Mouse (Mus musculus): ENCODE results near the gene Gm17509. TPM values are rescaled to one million over a fixed set of nuclear protein-coding genes. Genes with fewer than 3 reads are reported as not detected.

The Gm17509 gene
- polyA plus RNA-seq (2015; fragmentation: Nextera tagmentation; extraction: Ambion mirVana) = not detected in 2 replicates

DNA sequence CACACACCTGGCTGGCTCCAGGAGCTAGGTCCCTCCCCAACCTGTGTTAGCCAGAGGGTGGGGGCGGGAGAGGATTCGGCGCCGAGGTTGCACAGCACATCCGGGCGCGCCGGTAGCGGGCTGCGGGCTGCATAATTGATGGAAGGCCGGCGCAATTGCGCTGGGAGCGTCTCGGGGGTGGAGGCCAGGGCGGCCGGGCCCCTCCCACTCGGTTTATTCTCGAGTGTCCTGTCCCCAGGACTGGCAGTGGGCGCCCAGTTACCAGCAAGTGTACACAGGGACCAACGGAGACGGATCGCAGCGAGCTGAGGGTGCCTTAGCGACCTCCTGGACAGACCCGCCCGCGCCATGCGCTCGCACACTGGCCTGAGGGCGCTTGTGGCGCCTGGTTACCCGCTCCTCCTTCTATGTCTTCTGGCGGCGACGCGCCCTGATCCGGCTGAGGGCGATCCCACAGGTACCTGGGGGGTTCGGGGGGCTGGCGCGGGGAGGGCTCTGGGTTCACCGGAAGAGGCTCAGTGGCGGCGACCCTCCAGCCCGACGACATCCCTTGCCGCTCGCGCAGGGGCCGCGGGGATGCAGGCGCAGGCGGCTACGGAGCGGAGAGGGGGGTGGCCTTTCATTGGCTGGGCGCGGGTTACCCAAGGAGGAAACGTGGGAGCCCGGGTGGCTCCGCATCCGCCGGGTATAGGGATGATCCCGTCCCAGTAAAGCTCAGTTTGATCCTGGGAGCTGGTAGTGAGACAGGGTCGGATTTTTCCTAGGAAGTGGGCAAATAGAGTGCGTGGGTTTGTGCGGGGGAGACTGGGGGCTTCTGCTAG lies at the start of gene Gm17509:
Gm17509 (minus strand) TSS at position 575 of the 821 bp plus-strand sequence.
- H3K27ac ChIP-seq = no peak within 1 kb of the TSS

DNA sequence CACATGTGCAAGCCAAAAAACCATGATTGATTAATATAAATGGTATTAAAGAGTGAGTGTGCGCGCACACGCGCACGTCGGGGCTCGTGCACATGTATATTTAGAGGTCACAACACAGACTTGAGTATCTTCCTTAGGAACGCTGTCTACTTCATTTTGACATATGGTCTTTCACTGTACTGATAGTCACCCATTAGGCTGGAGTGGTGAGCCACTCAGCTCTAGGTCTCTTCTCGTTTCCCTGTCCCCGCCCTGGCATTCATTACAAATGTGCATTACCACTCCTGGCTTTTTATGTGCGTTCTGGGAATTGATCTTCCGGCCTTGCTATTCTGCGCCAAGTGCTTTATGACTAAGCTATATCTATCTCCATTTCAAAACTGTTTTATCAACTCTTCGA lies 47.1 kb upstream of the Gm17509 start:
- no peak overlapping the region for H3K4me3 ChIP-seq
- H3K9me3 ChIP-seq = no peaks in the 10 kb centered on the region
- no peak overlapping the region for H3K4me2 ChIP-seq
- no peak overlapping the region for H3K9ac ChIP-seq
- H3K27me3 ChIP-seq = no peaks in the 10 kb centered on the region
- H3K27ac ChIP-seq = no peak overlapping the region
- ATAC-seq (ENCODE audit: borderline replicate concordance, extremely low read depth, low FRiP score, low TSS enrichment) = no peak
- H3K36me3 ChIP-seq = no peaks in the 10 kb centered on the region
- H3K4me1 ChIP-seq = no peaks in the 10 kb centered on the region
- WGBS = 91% methylated on average over 14 of the region's 14 CpGs

More for the DNA sequence above, at the start of gene Gm17509:
- peak within 1 kb of the TSS; percentile 50 for H3K4me3 ChIP-seq
- peaks cover 28% of the 10 kb centered on the region for H3K27me3 ChIP-seq
- peak within 1 kb of the TSS; percentile 95 for H3K4me2 ChIP-seq
- H3K4me1 ChIP-seq = peaks cover 10% of the 10 kb centered on the region
- ATAC-seq (ENCODE audit: borderline replicate concordance, extremely low read depth, low FRiP score, low TSS enrichment) = peak; percentile 71; the same call in 1 of the 2 replicates
- H3K36me3 ChIP-seq = no peaks in the 10 kb centered on the region
- no peaks in the 10 kb centered on the region for H3K9me3 ChIP-seq
- H3K9ac ChIP-seq = peak within 1 kb of the TSS; percentile 33
- WGBS = under 1% methylated on average over 66 of the region's 67 CpGs

DNA sequence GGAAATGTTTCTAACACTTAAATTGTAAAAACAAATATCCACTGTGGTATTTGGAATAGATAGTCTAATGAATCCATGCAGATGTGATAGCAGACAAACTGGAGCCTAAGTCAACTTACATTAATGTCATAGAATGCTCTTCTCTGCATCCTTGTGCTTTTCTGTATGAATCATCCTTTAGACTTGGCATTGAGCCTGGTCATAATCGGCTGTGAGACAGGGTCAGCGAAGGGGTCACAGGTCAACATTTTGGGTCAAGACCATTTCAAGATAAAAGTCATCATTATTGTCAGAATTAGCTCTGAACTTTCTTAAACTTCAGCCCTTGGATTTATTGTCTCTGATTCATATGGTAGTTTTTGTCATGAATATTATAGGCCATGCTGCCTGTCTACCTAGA lies 45.3 kb upstream of the Gm17509 start:
- Histone ChIP-seq H3K4me2 (no peak overlapping the region), H3K4me3 (no peak overlapping the region), H3K36me3 (no peaks in the 10 kb centered on the region), H3K4me1 (no peaks in the 10 kb centered on the region), H3K9ac (no peak overlapping the region), H3K27me3 (no peaks in the 10 kb centered on the region), H3K27ac (no peak overlapping the region), H3K9me3 (no peaks in the 10 kb centered on the region)
- 47% methylated on average over 2 of the region's 2 CpGs for WGBS
- no peak for ATAC-seq (ENCODE audit: borderline replicate concordance, extremely low read depth, low FRiP score, low TSS enrichment)

DNA sequence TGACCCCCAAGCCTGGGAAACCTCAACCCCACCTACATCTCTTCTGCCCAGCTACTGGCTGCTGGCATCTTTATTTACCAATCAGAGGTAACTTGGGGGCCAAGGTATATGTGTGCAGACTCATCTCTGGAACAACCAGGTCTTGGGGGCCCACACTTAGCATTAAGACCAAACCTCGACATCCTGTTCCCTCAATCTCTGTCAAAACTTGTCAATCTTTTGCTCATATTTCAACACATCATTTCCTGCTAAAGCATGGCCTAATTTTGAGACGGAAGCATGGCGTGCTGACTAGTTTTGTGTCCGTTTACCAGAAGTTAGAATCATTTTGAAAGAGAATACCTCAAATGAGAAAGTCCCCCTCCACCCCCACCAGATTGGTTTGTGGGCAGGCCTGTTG lies 39.8 kb upstream of the Gm17509 start:
- Histone ChIP-seq H3K36me3 (no peaks in the 10 kb centered on the region), H3K9me3 (no peaks in the 10 kb centered on the region), H3K4me3 (no peak overlapping the region), H3K4me1 (no peaks in the 10 kb centered on the region), H3K4me2 (no peak overlapping the region), H3K27ac (no peak overlapping the region), H3K27me3 (no peaks in the 10 kb centered on the region), H3K9ac (no peak overlapping the region)
- no peak for ATAC-seq (ENCODE audit: borderline replicate concordance, extremely low read depth, low FRiP score, low TSS enrichment)
- 82% methylated on average over 4 of the region's 4 CpGs for WGBS

DNA sequence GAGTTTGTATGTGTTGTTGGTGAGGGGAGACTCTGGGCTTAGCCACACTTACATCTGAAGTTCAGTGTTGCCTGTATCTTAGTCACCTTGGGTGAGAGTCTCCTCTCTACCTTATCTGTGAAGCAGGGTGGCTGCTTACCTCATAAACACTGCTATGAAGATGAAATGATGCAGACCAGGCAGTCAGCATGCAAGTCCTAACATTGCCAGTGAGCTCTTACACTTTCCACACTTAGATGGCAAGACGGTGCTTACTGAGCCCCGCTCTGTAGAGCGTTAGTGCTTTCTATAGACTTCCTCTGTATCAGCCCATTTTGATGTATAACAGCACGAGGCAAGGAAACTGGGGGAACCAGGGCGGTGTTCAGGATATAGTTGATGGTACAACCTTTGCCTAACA lies 21.7 kb upstream of the Gm17509 start:
- Histone ChIP-seq H3K9me3 (no peaks in the 10 kb centered on the region), H3K9ac (no peak overlapping the region), H3K27me3 (no peaks in the 10 kb centered on the region), H3K27ac (no peak overlapping the region), H3K4me1 (no peaks in the 10 kb centered on the region), H3K36me3 (no peaks in the 10 kb centered on the region), H3K4me3 (no peak overlapping the region), H3K4me2 (no peak overlapping the region)
- ATAC-seq (ENCODE audit: borderline replicate concordance, extremely low read depth, low FRiP score, low TSS enrichment) = no peak
- 79% methylated on average over 5 of the region's 5 CpGs for WGBS

DNA sequence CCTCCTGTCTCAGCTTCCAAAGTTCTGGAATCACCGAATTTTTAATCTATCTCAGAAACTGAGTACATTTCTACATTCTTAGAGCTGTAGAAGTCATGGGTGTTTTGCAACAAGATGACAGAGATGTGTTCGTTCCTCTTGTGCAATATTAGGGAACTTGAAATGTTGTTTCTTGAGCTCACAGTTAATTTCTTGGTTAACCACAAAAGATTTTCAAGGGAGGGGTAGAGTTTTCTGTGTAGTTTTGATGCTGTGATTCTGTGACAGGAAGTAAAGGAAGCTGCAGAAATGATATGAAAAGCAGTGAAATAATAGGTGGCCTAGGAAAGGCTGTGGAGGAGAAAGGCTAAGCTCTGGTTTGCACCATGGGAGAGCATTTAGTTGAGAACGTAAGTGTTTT lies 21.2 kb upstream of the Gm17509 start:
- H3K27ac ChIP-seq = no peak overlapping the region
- no peak overlapping the region for H3K4me3 ChIP-seq
- H3K4me1 ChIP-seq = no peaks in the 10 kb centered on the region
- no peaks in the 10 kb centered on the region for H3K27me3 ChIP-seq
- no peaks in the 10 kb centered on the region for H3K9me3 ChIP-seq
- no peak for ATAC-seq (ENCODE audit: borderline replicate concordance, extremely low read depth, low FRiP score, low TSS enrichment)
- H3K4me2 ChIP-seq = no peak overlapping the region
- H3K36me3 ChIP-seq = no peaks in the 10 kb centered on the region
- WGBS = 74% methylated on average over 3 of the region's 3 CpGs
- no peak overlapping the region for H3K9ac ChIP-seq

DNA sequence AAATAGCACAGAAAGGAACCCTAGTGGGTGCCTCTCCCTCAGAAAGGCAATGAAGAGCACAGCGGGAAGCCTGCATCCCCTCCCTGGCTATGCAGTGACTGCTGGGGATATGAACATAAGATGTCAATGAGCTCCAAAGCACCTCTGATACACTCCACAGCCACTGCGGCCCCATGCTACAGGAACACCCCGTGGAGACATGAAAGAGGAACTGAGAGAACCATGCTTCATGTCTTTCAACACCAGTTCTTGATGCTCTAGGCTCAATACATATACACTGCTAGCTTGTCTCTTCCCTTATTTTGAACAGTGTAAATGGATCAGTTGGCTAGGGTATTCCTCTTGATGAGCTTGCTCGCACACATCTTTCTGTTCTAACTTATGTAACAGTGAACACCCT lies 16.2 kb upstream of the Gm17509 start:
- Histone ChIP-seq H3K9me3 (no peaks in the 10 kb centered on the region), H3K36me3 (no peaks in the 10 kb centered on the region), H3K4me2 (no peak overlapping the region), H3K4me1 (no peaks in the 10 kb centered on the region), H3K9ac (no peak overlapping the region), H3K4me3 (no peak overlapping the region), H3K27ac (no peak overlapping the region), H3K27me3 (no peaks in the 10 kb centered on the region)
- ATAC-seq (ENCODE audit: borderline replicate concordance, extremely low read depth, low FRiP score, low TSS enrichment) = no peak
- WGBS = 81% methylated on average over 4 of the region's 4 CpGs

DNA sequence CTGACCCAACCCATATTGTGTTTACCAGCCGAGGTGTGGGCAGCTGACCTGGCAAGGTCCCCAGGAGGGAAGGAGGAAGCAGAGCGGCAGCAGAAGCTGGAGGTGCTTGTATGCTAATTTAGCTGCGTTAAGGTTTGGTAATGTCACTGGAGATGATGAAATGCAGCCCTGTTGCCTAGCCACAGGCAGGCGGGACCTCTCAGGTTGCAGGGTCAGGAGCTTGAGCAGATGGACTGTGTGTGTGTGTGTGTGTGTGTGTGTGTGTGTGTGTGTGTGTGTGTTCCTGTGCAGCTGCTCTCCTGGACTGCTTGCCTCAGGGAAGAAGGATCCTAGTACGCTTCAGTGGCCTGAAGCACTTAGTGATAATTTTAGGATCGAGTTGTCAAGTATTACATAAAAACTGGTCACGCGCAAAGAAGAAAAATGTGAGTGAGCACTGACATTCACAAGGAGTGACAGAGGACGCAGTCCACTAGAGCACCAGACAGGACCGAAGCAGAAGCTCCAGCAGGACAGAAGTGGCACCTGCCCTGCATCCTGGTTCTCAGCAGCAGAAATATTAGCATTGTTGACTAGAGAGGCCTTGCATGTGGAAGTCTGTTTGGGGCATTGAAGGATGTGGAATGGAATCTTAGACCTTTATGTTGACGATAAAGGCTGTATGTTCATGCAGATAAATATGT lies 14.8 kb upstream of the Gm17509 start:
- no peaks in the 10 kb centered on the region for H3K4me1 ChIP-seq
- WGBS = 38% methylated on average over 11 of the region's 11 CpGs
- no peak overlapping the region for H3K4me3 ChIP-seq
- no peak overlapping the region for H3K27ac ChIP-seq
- no peaks in the 10 kb centered on the region for H3K27me3 ChIP-seq
- no peaks in the 10 kb centered on the region for H3K9me3 ChIP-seq
- no peak overlapping the region for H3K9ac ChIP-seq
- no peaks in the 10 kb centered on the region for H3K36me3 ChIP-seq
- peak; percentile 52; the same call in 1 of the 2 replicates for ATAC-seq (ENCODE audit: borderline replicate concordance, extremely low read depth, low FRiP score, low TSS enrichment)
- H3K4me2 ChIP-seq = no peak overlapping the region

DNA sequence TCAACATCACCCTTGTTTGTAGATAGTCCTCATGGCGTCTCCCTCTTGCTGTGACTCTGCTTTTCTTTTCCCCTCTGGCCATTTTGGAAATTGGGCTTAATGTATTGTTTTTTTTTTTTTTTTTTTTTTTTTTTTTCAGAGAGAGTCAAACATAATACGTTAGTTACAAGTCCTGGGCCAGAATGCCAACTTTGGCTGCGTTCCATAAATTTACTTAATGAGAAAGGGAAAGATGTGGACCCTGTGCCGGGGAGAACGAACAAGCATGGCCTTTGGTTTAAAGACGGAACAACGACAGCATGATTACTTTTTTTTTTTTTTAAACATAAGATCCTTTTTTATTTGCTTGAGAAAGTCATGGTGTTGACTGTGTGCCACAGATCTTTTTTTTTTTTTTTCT lies 13.6 kb upstream of the Gm17509 start:
- no peaks in the 10 kb centered on the region for H3K27me3 ChIP-seq
- 76% methylated on average over 7 of the region's 7 CpGs for WGBS
- no peaks in the 10 kb centered on the region for H3K9me3 ChIP-seq
- no peak for ATAC-seq (ENCODE audit: borderline replicate concordance, extremely low read depth, low FRiP score, low TSS enrichment)
- H3K9ac ChIP-seq = no peak overlapping the region
- H3K27ac ChIP-seq = no peak overlapping the region
- no peak overlapping the region for H3K4me2 ChIP-seq
- H3K4me1 ChIP-seq = no peaks in the 10 kb centered on the region
- H3K4me3 ChIP-seq = no peak overlapping the region
- H3K36me3 ChIP-seq = no peaks in the 10 kb centered on the region

DNA sequence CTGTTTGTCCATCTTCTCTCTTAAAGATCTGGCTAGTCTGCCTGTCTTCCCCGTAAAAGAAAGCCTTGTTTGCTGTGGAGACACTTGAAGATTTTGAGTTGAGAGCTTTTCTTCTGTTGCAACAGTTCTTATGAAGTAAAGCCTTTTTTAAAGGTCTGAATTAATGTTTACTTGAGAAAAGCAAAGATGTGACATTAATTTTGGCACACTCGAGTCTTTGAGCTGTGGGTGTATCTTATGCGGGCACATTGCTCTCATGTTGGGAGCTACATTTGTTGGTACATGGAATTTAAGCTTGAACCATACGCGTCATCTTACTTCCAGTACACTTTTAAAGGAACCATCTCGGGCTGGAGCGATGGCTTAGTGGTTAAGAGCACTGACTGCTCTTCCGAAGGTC lies 12.9 kb upstream of the Gm17509 start:
- no peaks in the 10 kb centered on the region for H3K36me3 ChIP-seq
- no peaks in the 10 kb centered on the region for H3K27me3 ChIP-seq
- H3K9me3 ChIP-seq = no peaks in the 10 kb centered on the region
- H3K4me3 ChIP-seq = no peak overlapping the region
- ATAC-seq (ENCODE audit: borderline replicate concordance, extremely low read depth, low FRiP score, low TSS enrichment) = no peak
- 74% methylated on average over 8 of the region's 8 CpGs for WGBS
- no peak overlapping the region for H3K9ac ChIP-seq
- H3K4me1 ChIP-seq = no peaks in the 10 kb centered on the region
- peak overlapping the region; percentile 56; the same call in 1 of the 2 replicates for H3K27ac ChIP-seq
- no peak overlapping the region for H3K4me2 ChIP-seq

DNA sequence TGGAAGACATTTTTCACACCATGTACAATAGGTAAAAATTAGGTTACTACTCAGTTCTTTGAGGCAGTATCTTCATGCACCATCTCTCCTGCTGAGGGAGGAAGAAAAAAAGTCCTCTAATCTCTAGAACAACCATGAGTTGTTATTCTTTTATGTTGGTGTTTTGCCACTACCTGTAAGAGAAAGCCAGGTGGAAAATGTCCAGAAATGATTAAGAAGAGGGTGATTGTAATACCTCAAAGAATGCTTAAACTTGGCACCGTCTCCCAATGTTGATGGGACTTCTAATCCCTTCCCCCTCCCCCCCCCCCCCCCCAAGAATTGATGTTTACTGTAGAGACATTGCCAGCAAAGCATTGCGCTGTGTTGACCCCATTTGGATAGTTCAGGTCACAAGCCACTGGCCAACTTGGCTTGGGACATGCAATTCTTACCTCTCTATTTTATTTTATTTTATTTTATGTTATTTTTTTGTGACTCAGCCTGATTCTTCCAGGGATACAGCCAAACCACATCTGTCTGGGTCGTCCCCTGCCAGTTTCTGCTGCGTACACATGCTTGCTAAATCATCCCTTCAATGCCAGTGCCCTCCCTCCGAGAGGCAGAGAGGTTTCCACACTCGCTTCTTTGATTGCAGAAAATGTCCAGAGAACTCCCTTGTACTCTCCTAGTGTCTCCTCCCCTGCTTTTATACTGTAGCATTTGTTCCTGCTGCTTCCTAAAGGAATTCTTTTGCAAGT lies 9.7 kb upstream of the Gm17509 start:
- no peak for ATAC-seq (ENCODE audit: borderline replicate concordance, extremely low read depth, low FRiP score, low TSS enrichment)
- WGBS = 66% methylated on average over 6 of the region's 6 CpGs
- Histone ChIP-seq H3K9me3 (no peaks in the 10 kb centered on the region), H3K4me1 (no peaks in the 10 kb centered on the region), H3K9ac (no peak overlapping the region), H3K27me3 (no peaks in the 10 kb centered on the region), H3K27ac (no peak overlapping the region), H3K4me2 (no peak overlapping the region), H3K36me3 (no peaks in the 10 kb centered on the region), H3K4me3 (no peak overlapping the region)

DNA sequence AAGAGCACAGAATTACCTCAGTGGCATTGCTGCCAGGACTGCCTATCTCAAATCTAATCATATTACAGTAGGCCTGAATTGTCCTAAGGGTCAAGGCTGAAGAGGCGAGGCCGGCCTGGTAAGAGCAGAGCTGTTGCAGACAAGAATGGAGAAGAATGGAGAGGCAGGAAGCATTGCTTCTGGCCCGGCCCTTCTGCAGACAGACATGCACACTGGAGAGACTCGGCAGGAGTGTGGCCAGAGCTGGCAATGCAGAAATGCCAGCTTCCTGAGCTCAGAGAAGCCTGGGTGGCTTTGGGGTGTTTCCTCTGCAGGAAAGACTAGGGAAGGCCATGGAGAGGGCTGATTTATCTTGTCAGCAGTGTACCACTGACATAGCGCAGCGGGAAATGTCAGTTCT lies 4.7 kb upstream of the Gm17509 start:
- Histone ChIP-seq H3K9ac (no peak overlapping the region), H3K4me2 (no peak overlapping the region), H3K36me3 (no peaks in the 10 kb centered on the region), H3K4me1 (peaks cover 8% of the 10 kb centered on the region; the same call in 1 of the 2 replicates), H3K27ac (no peak overlapping the region), H3K27me3 (peaks cover 20% of the 10 kb centered on the region), H3K9me3 (no peaks in the 10 kb centered on the region), H3K4me3 (no peak overlapping the region)
- no peak for ATAC-seq (ENCODE audit: borderline replicate concordance, extremely low read depth, low FRiP score, low TSS enrichment)
- 67% methylated on average over 6 of the region's 6 CpGs for WGBS
